Mouse (Mus musculus) CH12.LX (cell line): Measurements from ENCODE around the gene Gm20431. TPM values are rescaled to one million over a fixed set of nuclear protein-coding genes. Genes with fewer than 3 reads are reported as not detected.

Source experiments
- DNase-seq: peaks from one replicate; pipeline ENCODE4 v3.0.0-alpha.2; 2013; ENCODE audit errors: extremely low read depth
- H3K27ac ChIP-seq: 2 replicates; pipeline ENCODE4 v1.5.1; 2012; ENCODE audit warnings: low read depth, mild to moderate bottlenecking, control low read depth, moderate library complexity; ENCODE audit not compliant: insufficient read depth
- H3K27me3 ChIP-seq: replicated peaks from 2 replicates; pipeline ENCODE3; 2012; ENCODE audit warnings: inconsistent platforms
- H3K36me3 ChIP-seq, 2 experiments: replicated peaks in 1 of 2; 2 replicates each; pipeline versions ENCODE3 to v1.6.1; 2012; ENCODE audit warnings: inconsistent platforms in 1 of 2, low read length in 1 of 2, mild to moderate bottlenecking in 1 of 2, mixed read lengths in 1 of 2, moderate library complexity in 1 of 2; ENCODE audit not compliant: control insufficient read depth in 1 of 2, insufficient read depth in 1 of 2
- H3K4me1 ChIP-seq, 2 experiments: 2 replicates each; pipeline ENCODE4 v1.6.1; 2012; ENCODE audit warnings: inconsistent platforms in 1 of 2, moderate library complexity in 1 of 2; ENCODE audit not compliant: insufficient read depth in 2 of 2, control insufficient read depth in 1 of 2
- H3K4me2 ChIP-seq: 2 replicates; pipeline ENCODE4 v1.6.1; 2012; ENCODE audit warnings: low read depth, mild to moderate bottlenecking, control low read depth; ENCODE audit not compliant: poor library complexity, insufficient read depth, severe bottlenecking
- H3K4me3 ChIP-seq, 3 experiments: fragments of 150-350 bp in 1 of 3; sonication (generic) in 1 of 3; replicated peaks in 1 of 3; 2 replicates each; pipeline versions ENCODE3 to v1.5.1; 2011 to 2012; ENCODE audit warnings: low read depth in 2 of 3, low read length in 2 of 3, mild to moderate bottlenecking in 2 of 3, moderate library complexity in 2 of 3, control low read depth in 1 of 3, improper control_type of control experiment in 1 of 3, inconsistent platforms in 1 of 3, mixed read lengths in 1 of 3; ENCODE audit not compliant: poor library complexity in 1 of 3
- H3K79me2 ChIP-seq: replicated peaks from 2 replicates; pipeline ENCODE4 v1.6.1; 2012; ENCODE audit warnings: mild to moderate bottlenecking, moderate library complexity; ENCODE audit not compliant: control insufficient read depth, poor library complexity, insufficient read depth, severe bottlenecking; ENCODE audit errors: extremely low read depth
- H3K9ac ChIP-seq: 2 replicates; pipeline ENCODE4 v1.6.1; 2012; ENCODE audit warnings: low read depth, mild to moderate bottlenecking, control low read depth, moderate library complexity; ENCODE audit not compliant: insufficient read depth
- H3K9me3 ChIP-seq: replicated peaks from 2 replicates; pipeline ENCODE3; 2012; ENCODE audit warnings: low read length, inconsistent platforms, mixed read lengths
- CTCF ChIP-seq, 2 experiments: IDR thresholded peaks in 1 of 2; conservative IDR thresholded peaks in 1 of 2; 2 replicates each; pipeline ENCODE4 v1.5.1; 2011 to 2012; ENCODE audit warnings: low read depth in 2 of 2, low read length in 2 of 2, improper control_type of control experiment in 1 of 2, inconsistent platforms in 1 of 2, mild to moderate bottlenecking in 1 of 2, moderate library complexity in 1 of 2
- GABPA ChIP-seq: IDR thresholded peaks from 2 replicates; pipeline ENCODE4 v1.6.1; 2012; ENCODE audit warnings: low read depth, low read length, improper control_type of control experiment, inconsistent platforms; ENCODE audit not compliant: insufficient replicate concordance
- KAT2A ChIP-seq: IDR thresholded peaks from 2 replicates; pipeline ENCODE4 v1.6.1; 2012; ENCODE audit warnings: low read length, improper control_type of control experiment, inconsistent platforms; ENCODE audit not compliant: insufficient replicate concordance
- MXI1 ChIP-seq: IDR thresholded peaks from 2 replicates; pipeline ENCODE4 v1.6.1; 2011; ENCODE audit warnings: mild to moderate bottlenecking, low read depth, low read length, improper control_type of control experiment
- USF1 ChIP-seq: IDR thresholded peaks from 2 replicates; pipeline ENCODE4 v1.6.1; 2014; ENCODE audit warnings: low read depth, mild to moderate bottlenecking, inconsistent platforms, low read length, improper control_type of control experiment
- ZKSCAN1 ChIP-seq: IDR thresholded peaks from 2 replicates; pipeline ENCODE4 v1.6.1; 2012; ENCODE audit warnings: low read depth, inconsistent platforms, low read length, improper control_type of control experiment, borderline replicate concordance
- dilution Hi-C: fragments of 300-500 bp; cut with MboI; formaldehyde crosslinking; loops from 2 replicates; pipeline ENCODE4 v1.14.3; 2020; ENCODE audit warnings: low sequenced_read_pairs; ENCODE audit not compliant: extremely low pct_unique_long_range_greater_than_20kb, extremely low pct_ligation_motif_present
- in situ Hi-C: fragments of 300-500 bp; cut with MboI; formaldehyde crosslinking; loops from 3 replicates; pipeline ENCODE4 v1.14.3; 2019; ENCODE audit warnings: low sequenced_read_pairs, low pct_ligation_motif_present, low pct_unique_long_range_greater_than_20kb, mixed read lengths
- polyA plus RNA-seq: library from polyadenylated mRNA; unstranded; fragments of >175 nt; gene quantifications from 2 replicates; pipeline ENCODE4 v1.2.1, GENCODE M21; 2012; ENCODE audit warnings: low read depth; ENCODE audit not compliant: insufficient read length
- total RNA-seq, 2 experiments: library from RNA; depleted of rRNA; stranded (reverse); fragments of 300-350 nt in 1 of 2; fragments of >200 nt in 1 of 2; gene quantifications; 2 replicates each; pipeline ENCODE4 v1.2.3; 2012 to 2014

The Gm20431 gene
- total and polyA plus RNA-seq, 3 experiments: 2.4 to 15.0 TPM; not detected in 1

DNA sequence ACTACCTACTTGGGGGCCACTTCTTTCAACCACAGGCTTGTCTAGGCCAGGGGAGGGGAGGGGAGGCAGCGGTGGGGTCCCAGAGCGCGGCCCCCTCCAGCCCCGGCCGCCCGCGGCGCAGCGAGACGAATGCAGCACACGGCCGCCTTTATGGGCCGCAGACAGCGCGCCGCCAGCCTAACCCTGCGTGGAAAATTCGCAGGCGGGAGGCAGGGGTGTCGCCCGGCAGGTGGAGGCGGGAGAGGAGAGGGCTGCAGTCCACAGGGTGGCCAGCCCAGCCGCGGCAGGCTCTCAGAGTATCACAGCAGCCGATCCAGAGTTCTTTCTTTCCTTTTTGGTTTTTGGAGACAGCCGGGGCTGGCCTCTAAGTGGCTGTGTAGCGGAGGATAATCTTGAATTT is 101.9 kb downstream of the Gm20431 start:
- in situ Hi-C loops (no loop called here), dilution Hi-C loops (no loop called here)
- no peak overlapping the region for H3K27ac ChIP-seq
- TF ChIP-seq GABPA: no peak
- no peak for TF ChIP-seq USF1
- no peak for TF ChIP-seq CTCF (conservative IDR thresholded peaks at IDR 0.05 in 1 of 2, IDR thresholded peaks at IDR 0.05 in 1 of 2; ENCODE audit: low read depth in 2 of 2, low read length in 2 of 2)
- no peak for TF ChIP-seq MXI1
- no peak for TF ChIP-seq ZKSCAN1
- TF ChIP-seq KAT2A: no peak
- no peak overlapping the region for H3K4me2 ChIP-seq
- H3K4me3 ChIP-seq: no peak overlapping the region
- H3K36me3 ChIP-seq: peaks cover 0 to 31% of the 10 kb centered on the region in 2 experiments
- H3K9ac ChIP-seq: no peak overlapping the region
- peaks cover 26 to 57% of the 10 kb centered on the region in 2 experiments for H3K4me1 ChIP-seq
- H3K27me3 ChIP-seq: no peaks in the 10 kb centered on the region
- H3K9me3 ChIP-seq: peaks cover 7% of the 10 kb centered on the region
- DNase-seq: no peak
- no peaks in the 10 kb centered on the region for H3K79me2 ChIP-seq

Other genes starting within 250 kb of the Gm20431 start
- gene Slc9a8, start 239.8 kb downstream of the Gm20431 start, total RNA-seq (2012; rRNA removed): 21.2 and 26.0 TPM in 2 replicates
- gene Slc9a8, start 239.8 kb downstream of the Gm20431 start, total RNA-seq (2014; rRNA removed): 12.9 and 14.5 TPM in 2 replicates
- 20.6 and 25.0 TPM in 2 replicates for gene Slc9a8, start 239.8 kb downstream of the Gm20431 start, polyA plus RNA-seq
- gene Rnf114, start 168.9 kb downstream of the Gm20431 start, total RNA-seq (2012; rRNA removed): 39.2 and 50.4 TPM in 2 replicates
- 45.3 and 45.6 TPM in 2 replicates for gene Rnf114, start 168.9 kb downstream of the Gm20431 start, total RNA-seq (2014; rRNA removed)
- gene Rnf114, start 168.9 kb downstream of the Gm20431 start, polyA plus RNA-seq: 37.6 and 40.8 TPM in 2 replicates
- gene Spata2, start 168.6 kb downstream of the Gm20431 start, total RNA-seq (2012; rRNA removed): 8.6 and 10.5 TPM in 2 replicates
- 7.2 and 9.1 TPM in 2 replicates for gene Spata2, start 168.6 kb downstream of the Gm20431 start, total RNA-seq (2014; rRNA removed)
- 22.8 and 23.0 TPM in 2 replicates for gene Spata2, start 168.6 kb downstream of the Gm20431 start, polyA plus RNA-seq
- gene Snai1, start 123.3 kb downstream of the Gm20431 start, total RNA-seq (2012; rRNA removed): 2.9 and 3.1 TPM in 2 replicates
- 1.5 and 1.6 TPM in 2 replicates for gene Snai1, start 123.3 kb downstream of the Gm20431 start, total RNA-seq (2014; rRNA removed)
- gene Snai1, start 123.3 kb downstream of the Gm20431 start, polyA plus RNA-seq: 9.0 and 12.6 TPM in 2 replicates
- gene Ube2v1, start 29.4 kb downstream of the Gm20431 start, total RNA-seq (2012; rRNA removed): 126 TPM in 2 replicates
- gene Ube2v1, start 29.4 kb downstream of the Gm20431 start, total RNA-seq (2014; rRNA removed): 84.0 and 92.8 TPM in 2 replicates
- gene Ube2v1, start 29.4 kb downstream of the Gm20431 start, polyA plus RNA-seq: 157 and 184 TPM in 2 replicates
- 2.3 and 6.2 TPM in 2 replicates for gene Cebpb, start 27.4 kb upstream of the Gm20431 start, total RNA-seq (2012; rRNA removed)
- gene Cebpb, start 27.4 kb upstream of the Gm20431 start, total RNA-seq (2014; rRNA removed): 0.19 TPM in 1 of 2 replicates, not detected in the other
- 0.24 TPM in 1 of 2 replicates, not detected in the other for gene Cebpb, start 27.4 kb upstream of the Gm20431 start, polyA plus RNA-seq
- 30.9 and 31.0 TPM in 2 replicates for gene Tmem189, start 28.3 kb upstream of the Gm20431 start, total RNA-seq (2012; rRNA removed)
- gene Tmem189, start 28.3 kb upstream of the Gm20431 start, total RNA-seq (2014; rRNA removed): 25.1 and 27.9 TPM in 2 replicates
- 29.4 and 29.5 TPM in 2 replicates for gene Tmem189, start 28.3 kb upstream of the Gm20431 start, polyA plus RNA-seq